Mouse (Mus musculus) kidney, postnatal 0 days (tissue): Measurements from ENCODE around the gene Gm21858. TPM values are rescaled to one million over a fixed set of nuclear protein-coding genes. Genes with fewer than 3 reads are reported as not detected.
"Not testable (repeated sequence)": the region's sequence is repeated elsewhere in the genome, so short reads cannot be mapped to it uniquely, and the experiment has no call there.

Experiments used
- ATAC-seq: fragments of 200-750 bp; cut with Nextera tagmentation; replicated peaks from 2 replicates; pipeline ENCODE4 v1.8.0; 2017; ENCODE audit warnings: low read depth, moderate number of reproducible peaks, moderate TSS enrichment, moderate library complexity; ENCODE audit not compliant: low FRiP score
- DNase-seq: peaks from one replicate; pipeline ENCODE4 v3.0.0-alpha.2; 2016; ENCODE audit warnings: low spot score
- H3K27ac ChIP-seq: fragments of 300-500 bp; sonication (generic); 2 replicates; pipeline ENCODE4 v1.5.1; 2014; ENCODE audit warnings: mild to moderate bottlenecking
- H3K27me3 ChIP-seq: fragments of 300-500 bp; sonication (generic); 2 replicates; pipeline ENCODE4 v1.6.1; 2014; ENCODE audit warnings: low read length, mixed read lengths; ENCODE audit not compliant: insufficient read depth
- H3K36me3 ChIP-seq: fragments of 300-500 bp; sonication (generic); 2 replicates; pipeline ENCODE4 v1.6.1; 2014; ENCODE audit warnings: low read length, mixed read lengths; ENCODE audit not compliant: insufficient read depth
- H3K4me1 ChIP-seq: fragments of 300-500 bp; sonication (generic); replicated peaks from 2 replicates; pipeline ENCODE4 v1.6.1; 2014; ENCODE audit warnings: antibody characterized with exemption, low read length, mixed read lengths; ENCODE audit not compliant: insufficient read depth
- H3K4me2 ChIP-seq: fragments of 300-500 bp; sonication (generic); 2 replicates; pipeline ENCODE4 v1.6.1; 2014; ENCODE audit warnings: mild to moderate bottlenecking, low read length, moderate library complexity, mixed read lengths
- H3K4me3 ChIP-seq: fragments of 300-500 bp; sonication (generic); replicated peaks from 2 replicates; pipeline ENCODE4 v1.5.1; 2014; ENCODE audit warnings: low read depth, low read length
- H3K9ac ChIP-seq: fragments of 300-500 bp; sonication (generic); 2 replicates; pipeline ENCODE4 v1.6.1; 2014; ENCODE audit warnings: low read depth, low read length
- H3K9me3 ChIP-seq: fragments of 300-500 bp; sonication (generic); replicated peaks from 2 replicates; pipeline ENCODE4 v1.6.1; 2016; ENCODE audit warnings: low read length, inconsistent platforms, mixed read lengths
- WGBS: fragments of 180-500 bp; shearing (Covaris S2); extraction: QIAGEN DNeasy Blood & Tissue Kit; methylation state at CpG from one replicate; pipeline ENCODE4 v1.1.7; 2014; 5-methylcytosine and 5-hydroxymethylcytosine counted together
- polyA plus RNA-seq: library from polyadenylated mRNA; unstranded; fragments of >200 nt; fragmentation: Nextera tagmentation; extraction: Ambion mirVana; gene quantifications from 2 replicates; pipeline ENCODE4 v1.2.1, GENCODE M21; 2015

The Gm21858 gene
- polyA plus RNA-seq, result not detected in 2 replicates

- H3K4me2 ChIP-seq, ATAC-seq, H3K36me3 ChIP-seq, DNase-seq, H3K27ac ChIP-seq, H3K9me3 ChIP-seq, H3K4me3 ChIP-seq, H3K9ac ChIP-seq, H3K4me1 ChIP-seq, H3K27me3 ChIP-seq: not testable (repeated sequence)
- WGBS, result no CpG with 5 or more reads among the region's 6 CpGs
Observed at GRCm38 (mm10) chrY:55731456-55731855, at the start of gene Gm21858. Gm21858 (plus strand) TSS chrY:55731756.
